Mouse (Mus musculus) midbrain, postnatal 0 days (tissue): ENCODE data around the gene Cers3. TPM values are rescaled to one million over a fixed set of nuclear protein-coding genes. Genes with fewer than 3 reads are reported as not detected.

ENCODE experiments used
- ATAC-seq: fragments of 200-750 bp; cut with Nextera tagmentation; 2 replicates; pipeline ENCODE4 v1.8.0; 2017; ENCODE audit warnings: moderate number of reproducible peaks, mild to moderate bottlenecking, moderate TSS enrichment, moderate library complexity; ENCODE audit not compliant: low FRiP score
- DNase-seq: peaks from one replicate; pipeline ENCODE4 v3.0.0-alpha.2; 2015; ENCODE audit warnings: low spot score
- H3K27ac ChIP-seq: fragments of 300-500 bp; sonication (generic); 2 replicates; pipeline ENCODE4 v1.5.1; 2014; ENCODE audit warnings: low read depth, mild to moderate bottlenecking, low read length, mixed read lengths
- H3K27me3 ChIP-seq: fragments of 300-500 bp; sonication (generic); 2 replicates; pipeline ENCODE4 v1.6.1; 2014; ENCODE audit warnings: low read length, control low read depth, mixed read lengths; ENCODE audit not compliant: insufficient read depth
- H3K36me3 ChIP-seq: fragments of 300-500 bp; sonication (generic); 2 replicates; pipeline ENCODE4 v1.6.1; 2014; ENCODE audit warnings: low read length, control low read depth, mixed read lengths; ENCODE audit not compliant: insufficient read depth
- H3K4me1 ChIP-seq: fragments of 300-500 bp; sonication (generic); 2 replicates; pipeline ENCODE4 v1.6.1; 2014; ENCODE audit warnings: mild to moderate bottlenecking, control low read depth, antibody characterized with exemption, low read length, mixed read lengths; ENCODE audit not compliant: insufficient read depth
- H3K4me2 ChIP-seq: fragments of 300-500 bp; sonication (generic); 2 replicates; pipeline ENCODE4 v1.6.1; 2014; ENCODE audit warnings: low read depth, mild to moderate bottlenecking, low read length, mixed read lengths; ENCODE audit not compliant: poor library complexity, severe bottlenecking
- H3K4me3 ChIP-seq: fragments of 300-500 bp; sonication (generic); 2 replicates; pipeline ENCODE4 v1.5.1; 2014; ENCODE audit warnings: low read depth, mild to moderate bottlenecking, low read length, moderate library complexity
- H3K9ac ChIP-seq: fragments of 300-500 bp; sonication (generic); replicated peaks from 2 replicates; pipeline ENCODE4 v1.6.1; 2014; ENCODE audit warnings: mild to moderate bottlenecking, low read length, moderate library complexity, mixed read lengths; ENCODE audit not compliant: poor library complexity, severe bottlenecking
- H3K9me3 ChIP-seq: fragments of 300-500 bp; sonication (generic); 2 replicates; pipeline ENCODE4 v1.6.1; 2016; ENCODE audit warnings: low read length, control low read depth
- CTCF ChIP-seq: IDR thresholded peaks from 2 replicates; pipeline ENCODE4 v1.5.1; 2016; ENCODE audit warnings: antibody characterized with exemption, mild to moderate bottlenecking
- WGBS: fragments of 180-500 bp; shearing (Covaris S2); extraction: QIAGEN DNeasy Blood & Tissue Kit; methylation state at CpG from one replicate; pipeline ENCODE4 v1.1.7; 2014; 5-methylcytosine and 5-hydroxymethylcytosine counted together
- polyA plus RNA-seq: library from polyadenylated mRNA; unstranded; fragments of >200 nt; fragmentation: Nextera tagmentation; extraction: Ambion mirVana; gene quantifications from 2 replicates; pipeline ENCODE4 v1.2.1, GENCODE M21; 2015
- total RNA-seq: library from RNA; depleted of rRNA; stranded (reverse); fragments of >200 nt; gene quantifications from 2 replicates; pipeline ENCODE4 v1.2.3, GENCODE M21; 2014; rRNA removed

Cers3 gene
- total RNA-seq: 1.3 and 1.4 TPM in 2 replicates
- polyA plus RNA-seq: 0.32 and 0.70 TPM in 2 replicates

GRCm38 (mm10) chr7:66743377-66743781, at the start of gene Cers3:
Gene Cers3 (plus strand): TSS chr7:66743504.
- H3K9me3 ChIP-seq: no peaks in the 10 kb centered on the region
- ATAC-seq (no peak), DNase-seq (no peak)
- no peaks in the 10 kb centered on the region for H3K4me1 ChIP-seq
- H3K4me2 ChIP-seq: no peak within 1 kb of the TSS
- no peaks in the 10 kb centered on the region for H3K36me3 ChIP-seq
- TF ChIP-seq CTCF: no peak
- no peaks in the 10 kb centered on the region for H3K27me3 ChIP-seq
- WGBS: 84% methylated on average over 9 of the region's 9 CpGs
- no peak within 1 kb of the TSS for H3K4me3 ChIP-seq
- H3K9ac ChIP-seq: no peak within 1 kb of the TSS
- H3K27ac ChIP-seq: no peak within 1 kb of the TSS

- Histone ChIP-seq H3K9ac (no peak overlapping the region), H3K27ac (no peak overlapping the region), H3K9me3 (no peaks in the 10 kb centered on the region), H3K4me1 (no peaks in the 10 kb centered on the region), H3K4me3 (no peak overlapping the region), H3K27me3 (no peaks in the 10 kb centered on the region), H3K4me2 (no peak overlapping the region), H3K36me3 (no peaks in the 10 kb centered on the region)
- no peak for DNase-seq
- WGBS: 72% methylated on average over 7 of the region's 7 CpGs
- ATAC-seq: no peak
- no peak for TF ChIP-seq CTCF
These were observed 48.8 kb upstream of the Cers3 start for GRCm38 (mm10) chr7:66694467-66694866.

DNA sequence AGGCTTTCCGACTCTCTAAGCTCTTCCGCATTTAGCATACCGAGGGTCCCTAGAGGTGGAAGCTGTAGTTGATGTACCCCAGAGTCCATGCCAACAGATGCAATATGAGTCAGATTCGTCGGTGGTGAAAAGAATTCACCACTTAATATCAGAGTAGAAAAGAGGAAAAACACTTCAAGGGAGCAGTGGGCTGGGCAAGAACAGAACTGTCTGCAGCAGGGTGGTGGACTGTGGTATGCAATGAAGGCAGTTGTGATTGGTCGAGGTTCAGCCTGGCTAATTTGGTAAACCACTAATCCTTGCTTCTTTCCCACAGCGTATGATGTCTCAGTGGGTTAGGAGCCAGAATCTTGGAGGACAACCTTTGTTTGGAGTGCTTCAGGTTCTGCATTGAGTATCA, 40.6 kb upstream of the Cers3 start:
- no peak overlapping the region for H3K4me2 ChIP-seq
- H3K9me3 ChIP-seq: no peaks in the 10 kb centered on the region
- no peak overlapping the region for H3K9ac ChIP-seq
- no peaks in the 10 kb centered on the region for H3K27me3 ChIP-seq
- no peaks in the 10 kb centered on the region for H3K4me1 ChIP-seq
- peaks cover 19% of the 10 kb centered on the region for H3K36me3 ChIP-seq
- WGBS: 93% methylated on average over 7 of the region's 7 CpGs
- H3K27ac ChIP-seq: no peak overlapping the region
- DNase-seq: no peak
- no peak for ATAC-seq
- no peak overlapping the region for H3K4me3 ChIP-seq
- TF ChIP-seq CTCF: no peak

DNA sequence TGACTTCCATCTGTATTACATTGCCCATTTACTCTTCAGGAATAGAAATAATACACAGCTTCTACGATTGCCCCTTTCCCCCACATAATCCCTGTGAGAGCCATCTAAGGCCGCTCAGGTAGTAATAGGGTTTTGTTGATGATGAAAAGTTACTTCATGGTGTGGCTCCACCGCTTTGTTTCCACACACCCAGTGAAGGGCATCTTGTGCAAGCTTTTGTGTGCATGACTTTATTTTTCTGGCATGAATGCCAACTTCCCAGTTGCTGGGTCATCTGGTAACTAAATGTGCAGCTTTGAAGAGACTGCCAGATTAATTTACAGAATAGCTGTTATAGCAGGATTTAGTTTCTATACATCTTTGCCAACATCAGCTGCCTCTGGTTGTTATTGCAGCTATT, 38.7 kb upstream of the Cers3 start:
- no peak for DNase-seq
- WGBS: 83% methylated on average over 3 of the region's 3 CpGs
- TF ChIP-seq CTCF: no peak
- no peaks in the 10 kb centered on the region for H3K4me1 ChIP-seq
- ATAC-seq: no peak
- H3K4me2 ChIP-seq: no peak overlapping the region
- H3K36me3 ChIP-seq: peaks cover 24% of the 10 kb centered on the region
- H3K27me3 ChIP-seq: no peaks in the 10 kb centered on the region
- H3K9ac ChIP-seq: no peak overlapping the region
- no peaks in the 10 kb centered on the region for H3K9me3 ChIP-seq
- H3K4me3 ChIP-seq: no peak overlapping the region
- H3K27ac ChIP-seq: no peak overlapping the region

GRCm38 (mm10) chr7:66711166-66711565, 32.1 kb upstream of the Cers3 start:
- Histone ChIP-seq H3K36me3 (peaks cover 35% of the 10 kb centered on the region), H3K9ac (no peak overlapping the region), H3K27me3 (no peaks in the 10 kb centered on the region), H3K4me1 (no peaks in the 10 kb centered on the region), H3K9me3 (no peaks in the 10 kb centered on the region), H3K4me2 (no peak overlapping the region), H3K27ac (no peak overlapping the region), H3K4me3 (no peak overlapping the region)
- WGBS: 70% methylated on average over 2 of the region's 2 CpGs
- DNase-seq (peak; percentile 50), ATAC-seq (no peak)
- TF ChIP-seq CTCF: peak; percentile 68

GRCm38 (mm10) chr7:66724514-66724913, 18.8 kb upstream of the Cers3 start:
- ATAC-seq: no peak
- no peak for TF ChIP-seq CTCF
- 90% methylated on average over 4 of the region's 4 CpGs for WGBS
- Histone ChIP-seq H3K4me2 (no peak overlapping the region), H3K27me3 (no peaks in the 10 kb centered on the region), H3K27ac (no peak overlapping the region), H3K36me3 (peaks cover 4% of the 10 kb centered on the region; the same call in 1 of the 2 replicates), H3K9me3 (no peaks in the 10 kb centered on the region), H3K4me1 (no peaks in the 10 kb centered on the region), H3K9ac (no peak overlapping the region), H3K4me3 (no peak overlapping the region)
- DNase-seq: no peak
